Mouse (Mus musculus) cortical plate, adult 2 months (tissue): ENCODE data around the gene Gpm6b.

ENCODE experiments used
- CTCF ChIP-seq: fragments of 200-500 bp; IDR thresholded peaks from 2 replicates; pipeline ENCODE4 v1.5.1; 2011; ENCODE audit warnings: mild to moderate bottlenecking, control low read depth, low read length; ENCODE audit not compliant: insufficient read depth; ENCODE audit errors: extremely low read depth
- POLR2A ChIP-seq: fragments of 200-500 bp; IDR thresholded peaks from 2 replicates; pipeline ENCODE4 v1.6.1; 2011; ENCODE audit warnings: mild to moderate bottlenecking, low read length, control low read depth; ENCODE audit not compliant: insufficient read depth; ENCODE audit errors: extremely low read depth

DNA sequence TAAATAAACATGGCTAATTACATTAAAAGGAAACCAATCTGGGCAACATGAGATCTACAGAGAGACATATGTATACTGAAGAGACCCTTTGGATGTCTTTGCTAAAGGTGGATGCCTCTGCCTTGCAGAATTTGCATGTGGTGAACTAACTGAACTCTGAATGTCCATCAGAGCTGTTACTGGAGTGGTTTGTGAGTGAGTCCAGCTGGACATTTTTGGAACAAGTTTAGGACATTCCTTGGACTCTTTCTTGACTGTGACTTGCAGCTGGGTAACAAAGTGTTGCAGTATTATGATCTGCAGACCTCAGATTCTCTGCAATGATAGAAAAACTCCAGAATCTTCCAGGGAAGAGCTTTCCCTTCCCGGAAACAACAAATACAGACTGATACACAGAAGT, 41.1 kb downstream of the Gpm6b start:
- no peak for TF ChIP-seq POLR2A
- no peak for TF ChIP-seq CTCF
